Mouse (Mus musculus) heart, adult 8-10 months (tissue): ENCODE measurements around the gene Mettl17. TPM values are rescaled to one million over a fixed set of nuclear protein-coding genes. Genes with fewer than 3 reads are reported as not detected.
"Not testable (repeated sequence)": the region's sequence is repeated elsewhere in the genome, so short reads cannot be mapped to it uniquely, and the experiment has no call there.

Experiments used
- DNase-seq: peaks from one replicate; pipeline ENCODE4 v3.0.0; 2022; ENCODE audit warnings: low spot score
- total RNA-seq, 4 experiments: library from RNA; stranded (reverse); gene quantifications; 2 replicates each; pipeline ENCODE4 v1.2.4; 2022

The Mettl17 gene
- total RNA-seq, result 10 to 100 TPM; 17.9 to 26.4 (median 22.7) TPM

DNA sequence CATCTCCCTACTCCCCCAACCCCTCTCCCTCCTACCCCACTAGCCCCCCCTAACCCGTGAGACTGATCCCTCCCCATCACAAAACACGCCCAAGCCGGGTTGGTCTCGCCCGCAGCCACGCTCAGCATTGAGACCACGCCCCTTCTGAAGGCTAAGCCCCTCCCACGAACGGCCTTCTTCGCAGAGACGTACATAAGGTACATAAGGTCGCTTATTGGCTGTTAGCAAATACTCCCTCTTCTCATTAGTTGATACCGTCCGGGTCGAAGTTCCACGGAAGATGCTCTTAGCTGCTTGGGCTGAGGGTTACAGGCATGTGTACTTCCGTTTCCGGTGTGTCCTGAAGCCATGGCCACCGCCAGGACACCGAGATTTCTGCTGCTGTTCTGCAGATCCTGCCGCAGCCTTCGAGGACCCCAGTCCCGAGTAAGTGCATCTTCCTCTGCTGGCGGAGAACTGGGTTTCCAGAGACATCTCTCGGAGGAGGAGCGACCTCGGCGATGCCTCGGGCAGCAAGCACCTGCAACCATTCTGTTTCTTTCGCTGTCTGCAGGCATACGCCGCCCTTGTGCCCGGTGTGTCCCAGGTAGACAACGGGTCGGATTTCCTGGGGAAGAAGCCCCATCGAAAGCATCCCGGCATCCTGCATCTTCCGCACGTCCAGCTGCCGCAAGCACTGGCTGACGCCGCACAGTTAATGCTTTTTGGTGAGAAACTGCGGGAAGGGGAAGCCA is at the start of gene Mettl17:
Mettl17 (plus strand) TSS at position 245 of the 734 bp plus-strand sequence.
- peak; percentile 92 for DNase-seq

DNA sequence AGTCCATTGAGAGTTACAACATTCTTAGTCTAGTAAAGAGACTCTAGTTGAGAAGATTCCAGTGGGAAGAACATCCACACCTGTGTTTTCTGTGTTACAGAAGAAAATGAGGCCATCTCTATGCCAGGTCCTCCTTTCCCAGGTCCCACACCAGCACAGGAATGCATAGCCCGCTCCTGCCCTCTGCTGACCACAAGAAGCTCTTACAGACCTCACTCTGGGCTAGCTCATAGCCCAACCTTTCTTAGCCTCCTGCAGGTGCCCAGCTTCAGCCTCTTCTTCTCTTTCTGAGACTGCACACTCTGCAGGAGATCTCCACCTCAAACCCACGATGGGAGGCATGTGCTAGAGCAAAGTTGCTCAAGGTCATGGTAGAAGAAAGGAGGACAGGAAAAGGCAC is 46.2 kb upstream of the Mettl17 start:
- not testable (repeated sequence) for DNase-seq

DNA sequence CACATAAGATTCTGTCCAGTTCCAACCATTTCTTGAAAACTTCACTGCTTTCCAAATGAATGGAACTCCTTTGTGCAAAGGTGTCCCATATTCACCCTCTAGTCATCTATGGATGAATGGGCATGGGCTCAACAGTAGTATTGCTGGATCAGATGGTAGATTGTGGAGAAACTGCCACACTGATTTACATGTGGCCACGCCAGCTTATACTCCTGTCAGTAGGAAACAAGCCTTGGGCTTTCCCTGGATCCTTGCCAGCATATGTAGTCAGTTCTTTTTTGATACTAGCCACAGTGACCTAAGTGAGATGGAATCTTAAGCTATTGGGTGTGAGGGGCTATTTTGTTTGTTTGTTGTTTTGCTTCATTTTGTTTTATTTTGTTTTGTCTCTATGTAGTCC is 42.4 kb upstream of the Mettl17 start:
- no peak for DNase-seq

DNA sequence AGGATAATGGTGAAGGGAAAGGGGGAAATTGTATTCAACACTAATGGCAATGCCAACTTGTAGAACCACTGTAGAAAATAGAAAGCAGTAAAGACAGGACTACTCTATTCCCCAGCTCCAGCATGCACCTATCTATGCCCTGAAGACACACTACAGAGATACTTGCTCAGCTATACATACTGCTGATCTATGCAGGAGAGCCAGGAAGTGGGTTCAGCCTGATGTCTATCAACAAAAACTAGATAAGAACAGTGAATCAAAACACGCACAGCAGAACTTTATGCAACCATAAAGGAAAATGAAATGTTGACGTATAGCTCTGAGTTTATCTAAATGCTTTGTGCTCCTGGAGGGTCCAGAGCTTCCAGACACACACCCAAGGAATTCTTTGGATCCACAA is 41.9 kb upstream of the Mettl17 start:
- no peak for DNase-seq

DNA sequence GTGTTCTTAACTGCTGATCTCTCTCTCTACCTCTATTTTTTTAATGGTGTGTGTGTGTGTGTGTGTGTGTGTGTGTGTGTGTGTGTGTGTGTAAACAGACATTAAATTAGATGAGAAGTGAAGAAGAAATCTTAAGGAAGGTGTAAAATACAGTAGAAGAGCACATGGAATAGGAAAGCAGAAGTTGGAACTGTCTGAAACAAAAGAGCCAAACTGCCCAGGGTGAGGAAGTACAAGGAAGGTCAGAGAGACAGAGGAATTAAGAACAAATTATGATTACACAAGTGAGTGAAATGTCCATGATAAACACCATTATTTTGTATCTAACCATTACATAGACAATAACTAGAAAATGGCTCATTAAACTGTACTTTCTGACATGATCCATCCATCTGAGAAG is 40.8 kb upstream of the Mettl17 start:
- DNase-seq, result no peak

DNA sequence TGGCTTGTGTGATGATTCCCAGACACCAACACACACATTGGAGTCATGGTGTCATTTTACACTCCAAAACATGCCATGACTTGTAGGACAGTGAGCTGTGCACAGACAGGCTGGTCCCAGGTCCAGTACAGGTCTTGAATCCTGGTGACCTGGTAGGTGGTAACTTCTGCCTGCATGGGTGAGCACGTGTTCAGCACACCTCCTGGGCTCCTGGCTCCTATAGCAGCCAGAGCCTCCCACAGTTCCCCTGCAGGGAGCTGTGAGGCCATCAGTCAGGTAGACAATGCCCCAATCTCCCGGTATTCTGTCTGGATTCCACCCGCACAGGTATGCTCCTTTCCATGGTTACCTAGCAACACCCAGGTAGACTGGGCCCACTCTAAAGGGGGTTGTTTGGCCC is 38.1 kb upstream of the Mettl17 start:
- DNase-seq, result no peak

DNA sequence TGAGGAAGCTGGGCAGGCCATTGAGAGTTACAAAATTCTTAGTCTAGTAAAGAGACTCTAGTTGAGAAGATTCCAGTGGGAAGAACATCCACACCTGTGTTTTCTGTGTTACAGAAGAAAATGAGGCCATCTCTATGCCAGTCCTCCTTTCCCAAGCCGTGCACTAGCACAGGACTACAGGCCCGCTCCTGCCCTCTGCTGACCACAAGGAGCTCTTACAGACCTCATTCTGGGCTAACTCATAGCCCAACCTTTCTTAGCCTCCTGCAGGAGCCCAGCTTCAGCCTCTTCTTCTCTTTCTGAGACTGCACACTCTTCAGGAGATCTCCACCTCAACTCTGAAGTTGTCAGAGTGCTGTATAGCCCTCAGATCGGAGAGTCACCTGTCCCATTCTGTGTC is 33.6 kb upstream of the Mettl17 start:
- not testable (repeated sequence) for DNase-seq

DNA sequence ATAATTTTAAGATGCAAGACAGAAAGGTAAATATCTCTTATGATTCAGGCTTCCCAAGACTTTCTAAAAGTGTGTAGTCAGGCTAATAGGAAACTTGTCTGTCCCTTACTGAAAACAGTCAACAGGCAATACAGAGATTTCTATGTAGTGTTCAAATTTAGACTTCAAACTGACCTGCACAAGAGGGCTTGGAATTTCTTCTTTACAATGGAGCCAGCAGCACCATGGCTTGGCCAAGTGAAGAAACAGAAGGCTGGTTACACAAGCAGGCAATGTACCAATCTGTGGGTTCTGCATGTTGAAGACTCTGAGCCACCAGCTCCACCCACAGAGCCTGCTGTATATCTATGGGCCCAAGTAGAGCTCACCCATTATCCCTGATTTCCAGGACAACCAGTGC is 31.2 kb upstream of the Mettl17 start, which contains the start of gene Ear6:
Ear6 (plus strand) TSS at position 301 of the 400 bp plus-strand sequence.
- DNase-seq, result no peak

DNA sequence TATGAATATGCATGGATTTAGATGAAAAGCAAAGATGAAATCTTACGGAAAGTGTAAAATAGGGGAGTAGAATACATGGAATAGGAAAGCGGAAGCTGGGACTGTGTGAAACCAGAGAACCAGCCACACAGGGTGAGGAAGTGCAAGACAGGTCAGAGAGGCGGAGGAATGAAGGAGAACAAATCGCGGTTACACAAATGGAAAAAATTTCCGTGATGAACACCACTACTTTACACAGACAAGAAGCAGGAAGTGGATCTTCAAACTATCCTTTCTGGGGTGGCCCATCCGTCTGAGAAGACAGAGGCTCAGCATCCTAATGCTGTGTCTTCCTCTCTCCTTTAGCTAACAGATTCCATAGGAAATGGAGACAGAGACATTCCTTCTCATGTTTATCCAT is 29.4 kb upstream of the Mettl17 start:
- not testable (repeated sequence) for DNase-seq

DNA sequence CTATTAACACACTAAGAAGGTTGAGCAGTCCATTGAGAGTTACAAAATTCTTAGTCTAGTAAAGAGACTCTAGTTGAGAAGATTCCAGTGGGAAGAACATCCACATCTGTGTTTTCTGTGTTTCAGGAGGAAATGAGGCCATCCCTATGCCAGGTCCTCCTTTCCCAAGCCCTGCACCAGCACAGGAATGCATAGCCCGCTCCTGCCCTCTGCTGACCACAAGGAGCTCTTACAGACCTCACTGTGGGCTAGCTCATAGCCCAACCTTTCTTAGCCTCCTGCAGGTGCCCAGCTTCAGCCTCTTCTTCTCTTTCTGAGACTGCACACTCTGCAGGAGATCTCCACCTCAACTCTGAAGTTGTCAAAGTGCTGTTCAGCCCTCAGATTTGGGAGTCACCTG is 21.0 kb upstream of the Mettl17 start:
- not testable (repeated sequence) for DNase-seq

DNA sequence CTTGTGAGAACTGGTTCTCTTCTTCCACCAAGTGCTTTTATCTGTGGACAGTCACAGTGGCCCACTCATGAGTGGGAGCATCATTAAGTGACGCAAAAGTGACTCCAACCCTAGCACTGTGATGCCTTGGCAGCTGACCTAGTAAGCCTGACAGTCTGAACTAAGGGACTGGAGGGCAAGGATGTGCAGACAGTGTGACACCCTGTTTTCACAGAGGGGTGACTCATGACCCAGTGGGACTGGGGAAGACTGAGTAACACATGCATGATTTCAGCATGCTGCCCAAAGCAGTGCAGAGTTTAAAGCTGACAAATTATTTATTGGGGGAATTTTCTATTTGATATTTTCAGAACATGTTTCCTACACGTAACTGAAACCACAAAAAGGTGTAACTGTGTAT is 13.9 kb upstream of the Mettl17 start:
- no peak for DNase-seq

DNA sequence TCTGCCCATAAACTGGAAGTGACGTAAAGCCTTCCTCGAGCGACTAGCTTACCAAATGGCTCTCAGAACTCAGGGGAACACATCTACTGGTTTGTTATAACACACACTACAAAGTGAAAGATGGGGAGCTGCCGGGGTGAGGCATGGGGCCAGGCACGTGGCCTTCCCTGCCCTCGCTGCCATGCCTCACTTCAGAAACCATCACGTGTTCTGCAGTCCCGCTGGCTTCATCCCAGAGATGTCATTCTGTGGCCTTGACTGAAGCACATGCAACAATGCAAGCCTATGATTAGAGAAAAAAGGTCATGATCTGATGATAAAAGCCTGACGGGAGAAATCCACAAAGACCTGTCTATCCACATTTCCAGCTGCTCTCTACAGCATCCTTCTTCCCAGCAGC is 12.9 kb upstream of the Mettl17 start:
- DNase-seq, result no peak

DNA sequence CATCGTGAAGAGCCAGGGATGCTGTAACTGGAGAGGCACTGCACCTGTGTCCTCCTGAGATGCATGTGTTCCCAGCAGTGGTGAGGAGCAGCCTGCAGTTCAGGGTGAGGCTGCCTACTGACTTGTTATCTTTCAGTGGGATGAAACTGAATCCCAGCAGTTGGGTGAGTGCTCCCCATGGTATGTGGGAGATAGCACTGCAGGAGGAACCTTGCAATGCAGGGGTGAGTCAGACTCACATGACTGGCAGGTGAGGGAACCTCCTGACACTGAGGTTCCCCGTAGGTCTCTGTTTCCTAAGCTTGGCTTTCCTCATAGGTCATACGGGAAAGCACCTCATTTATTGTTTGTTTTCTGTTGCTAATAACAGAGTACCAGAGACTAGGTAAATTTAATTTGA is 7.1 kb upstream of the Mettl17 start:
- no peak for DNase-seq

DNA sequence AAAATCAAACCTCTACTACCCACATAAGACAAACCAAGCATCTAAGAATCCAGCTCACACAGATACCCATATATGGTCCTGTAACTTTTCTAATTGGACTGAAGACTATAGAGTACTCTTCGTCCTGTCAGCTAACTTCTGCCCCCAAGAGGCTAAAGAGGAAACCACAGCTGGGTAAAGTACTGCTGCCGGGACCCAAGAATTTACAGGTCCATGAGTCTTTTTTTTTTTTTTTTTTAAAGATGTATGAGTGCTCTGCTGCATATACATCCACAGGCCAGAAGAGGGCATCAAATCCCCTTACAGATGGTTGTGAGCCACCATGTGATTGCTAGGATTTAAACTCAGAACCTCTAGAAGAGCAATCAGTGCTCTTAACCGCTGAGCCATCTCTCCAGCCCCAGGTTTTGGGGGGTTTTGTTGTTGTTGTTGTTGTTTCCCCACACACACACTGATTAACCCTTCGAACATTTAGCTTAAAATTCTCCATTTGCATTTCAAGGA is 1.1 kb upstream of the Mettl17 start:
- DNase-seq, result peak; percentile 63

DNA sequence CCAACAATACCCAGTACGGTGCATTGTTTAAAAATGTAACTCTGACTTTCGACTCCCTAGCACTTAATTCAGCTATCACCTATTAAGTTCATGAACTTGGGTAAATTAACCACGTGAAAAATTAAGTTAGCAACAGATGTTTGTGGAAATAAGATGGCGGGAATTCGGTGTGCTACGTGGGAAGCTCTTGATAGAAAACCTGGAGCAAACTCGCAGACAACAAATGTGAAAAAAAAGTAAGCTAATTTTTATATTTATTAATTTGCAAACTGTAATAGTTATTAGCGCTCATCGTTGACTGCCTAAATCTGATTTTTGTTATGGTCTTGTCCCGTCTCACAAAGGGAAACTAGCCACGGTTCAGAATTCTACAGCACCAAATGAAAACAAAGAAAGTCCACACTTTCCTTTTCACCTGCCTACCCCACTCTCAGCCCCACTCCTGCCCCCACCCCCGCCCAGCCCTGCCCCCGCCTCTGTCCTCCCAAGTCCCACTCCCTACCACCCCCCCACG is 554 bp upstream of the Mettl17 start:
- no peak for DNase-seq

DNA sequence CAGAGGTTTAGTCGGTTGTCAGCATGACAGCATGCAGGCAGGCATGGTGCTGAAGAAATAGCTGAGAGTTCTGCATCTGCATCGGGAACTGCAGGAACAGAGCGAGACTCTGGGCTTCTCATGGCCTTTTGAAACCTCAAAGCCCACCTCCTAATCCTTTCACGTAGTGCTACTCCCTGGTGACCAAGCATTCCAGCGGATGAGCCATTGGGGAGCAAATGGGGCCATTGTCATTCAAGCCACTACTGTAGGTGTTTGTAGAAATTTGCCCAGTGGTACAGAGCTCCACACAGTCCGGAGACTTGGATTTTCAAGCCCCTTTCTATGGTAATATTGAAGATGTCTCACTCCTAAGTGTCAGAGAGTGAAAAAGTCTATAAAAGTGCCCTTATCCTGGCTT is 1.4 kb downstream of the Mettl17 start:
- DNase-seq, result no peak

DNA sequence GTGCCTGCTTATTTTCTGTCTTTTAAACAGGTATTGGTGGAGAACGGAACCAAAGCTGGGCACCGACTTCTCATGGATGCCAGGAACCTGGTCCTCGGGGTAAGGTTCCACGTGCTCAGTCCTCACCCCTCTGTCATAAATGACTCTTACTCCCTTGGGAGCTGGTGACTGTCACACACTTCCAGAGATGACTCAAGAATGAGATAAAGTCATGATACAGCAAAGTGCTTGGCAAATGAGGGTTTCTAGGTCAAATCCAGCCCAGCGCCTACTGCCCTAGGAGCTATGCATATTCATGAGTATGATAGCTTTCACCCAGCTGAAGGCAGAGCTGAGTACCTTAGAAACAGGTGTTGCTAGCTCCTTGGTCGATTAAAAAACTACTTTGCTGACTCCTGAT is 5.2 kb downstream of the Mettl17 start:
- no peak for DNase-seq

DNA sequence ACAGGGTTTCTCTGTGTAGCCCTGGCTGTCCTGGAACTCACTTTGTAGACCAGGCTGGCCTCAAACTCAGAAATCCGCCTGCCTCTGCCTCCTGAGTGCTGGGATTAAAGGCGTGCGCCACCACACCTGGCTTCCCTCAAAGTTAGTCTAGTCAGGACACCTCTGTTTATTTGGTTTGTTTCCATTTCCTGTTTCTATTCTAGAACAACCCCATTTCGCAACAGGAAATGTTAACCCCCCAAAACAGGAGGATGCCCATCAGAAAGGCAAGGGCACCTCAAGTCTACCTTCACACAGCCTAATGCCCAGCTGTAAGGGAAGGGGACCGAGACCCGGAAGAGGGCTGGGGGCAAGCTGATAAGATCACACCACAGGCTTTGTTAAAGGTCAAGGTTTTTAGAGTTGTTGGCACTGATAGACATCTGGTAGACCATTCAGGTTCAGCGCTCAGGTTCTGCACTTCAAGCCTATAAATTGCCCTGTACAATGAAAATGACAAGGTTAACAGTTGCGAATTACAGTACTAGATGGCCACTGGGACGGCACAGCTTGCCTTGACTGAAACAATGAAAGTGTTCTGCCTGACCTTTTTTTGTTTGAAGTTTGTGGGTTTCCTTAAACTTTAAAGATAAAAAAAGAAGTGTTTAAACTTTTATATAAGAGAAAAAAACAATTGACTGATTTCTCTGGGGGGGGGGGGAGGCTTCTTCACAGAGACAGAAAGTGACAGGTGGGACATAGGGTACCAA is 7.7 kb downstream of the Mettl17 start, which contains the start of gene Slc39a2:
Slc39a2 (plus strand) TSS at position 699 of the 749 bp plus-strand sequence.
- no peak for DNase-seq

DNA sequence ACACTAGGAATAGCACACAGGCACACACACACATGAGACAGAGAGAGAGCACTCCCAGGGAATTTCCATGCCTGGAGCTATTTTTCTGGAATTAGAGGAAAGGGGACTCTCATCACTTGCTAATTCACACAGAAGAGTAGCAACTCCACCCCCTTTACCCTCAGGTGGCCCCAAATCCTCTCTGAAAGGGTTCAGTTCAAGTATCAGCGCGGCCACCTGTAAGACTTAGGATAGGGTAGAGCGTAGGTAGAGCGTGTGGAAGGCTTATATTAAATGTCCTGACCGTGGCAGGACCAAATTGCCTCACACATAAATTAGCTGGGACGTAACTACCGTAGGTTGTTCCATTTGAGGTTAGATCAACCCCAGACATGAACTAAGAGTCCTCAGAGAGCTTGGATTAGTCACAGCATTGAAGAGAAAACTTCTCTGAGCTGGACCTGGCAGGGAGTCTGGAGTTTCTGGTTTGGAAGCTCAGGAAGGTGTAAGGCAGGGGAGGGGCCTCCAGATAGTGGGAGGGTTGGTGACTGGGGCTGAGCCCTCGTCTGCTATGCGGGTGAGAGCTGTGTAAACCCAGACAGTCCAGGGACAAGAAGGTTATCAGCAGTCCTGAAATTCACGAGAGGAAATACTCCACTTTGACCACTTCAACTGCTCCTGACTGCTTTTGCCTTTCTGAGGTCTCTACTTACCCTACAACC is 8.6 kb downstream of the Mettl17 start:
- no peak for DNase-seq

DNA sequence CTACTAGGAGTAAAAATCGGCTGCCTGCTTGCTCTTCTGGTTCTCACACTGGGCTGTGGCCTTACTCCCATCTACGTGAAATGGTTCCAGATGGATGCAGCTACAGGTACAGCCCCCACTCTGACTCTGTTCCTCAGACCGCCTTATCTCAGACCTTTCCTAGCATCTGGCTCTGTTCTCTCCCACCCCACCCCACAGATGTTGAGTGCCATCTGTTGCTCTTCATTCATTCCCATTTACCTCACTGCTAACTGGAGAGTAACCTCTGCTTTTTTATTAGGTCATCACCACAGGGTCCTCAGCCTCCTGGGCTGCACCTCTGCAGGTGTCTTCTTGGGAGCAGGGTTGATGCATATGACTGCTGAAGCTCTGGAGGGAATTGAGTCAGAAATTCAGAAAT is 9.2 kb downstream of the Mettl17 start:
- no peak for DNase-seq

DNA sequence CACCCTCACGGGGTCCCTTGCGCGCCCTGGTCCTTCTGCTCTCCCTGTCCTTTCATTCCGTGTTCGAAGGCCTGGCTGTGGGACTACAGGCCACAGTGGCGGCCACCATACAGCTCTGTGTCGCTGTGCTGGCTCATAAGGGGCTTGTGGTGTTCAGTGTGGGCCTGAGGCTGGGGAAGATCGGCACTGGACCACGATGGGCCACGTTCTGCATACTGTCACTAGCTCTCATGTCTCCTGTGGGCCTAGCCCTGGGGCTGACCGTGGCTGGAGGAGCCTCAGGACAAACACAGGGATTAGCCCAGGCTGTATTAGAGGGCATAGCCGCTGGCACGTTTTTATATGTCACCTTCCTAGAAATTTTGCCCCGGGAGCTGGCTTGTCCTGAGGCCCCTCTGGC is 10.4 kb downstream of the Mettl17 start:
- no peak for DNase-seq

DNA sequence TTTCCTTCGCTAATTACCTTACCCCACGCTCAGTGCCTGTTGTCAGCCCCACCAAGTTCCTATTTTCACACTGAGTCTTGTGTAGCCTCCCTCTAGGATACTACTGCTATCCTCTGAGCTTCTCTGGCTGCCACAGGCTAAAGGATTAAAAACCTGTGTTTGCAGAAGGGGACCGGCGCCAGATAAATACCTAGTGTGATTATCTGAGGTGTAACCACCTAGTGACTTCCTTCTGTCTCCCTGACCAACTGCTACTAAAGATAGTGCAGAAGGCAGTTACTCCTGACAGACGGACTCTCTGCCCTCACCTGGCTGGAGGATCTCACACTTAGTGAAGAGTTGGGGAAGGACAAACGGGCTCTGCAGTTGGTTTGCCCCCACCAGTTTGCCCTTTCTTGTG is 11.4 kb downstream of the Mettl17 start:
- DNase-seq, result no peak
